Mouse (Mus musculus) heart, embryonic 10.5 days (tissue): ENCODE measurements around the gene Sema4b. TPM values are rescaled to one million over a fixed set of nuclear protein-coding genes. Genes with fewer than 3 reads are reported as not detected.

Source experiments
- DNase-seq: peaks from one replicate; pipeline ENCODE4 v3.0.0-alpha.2; 2017; ENCODE audit warnings: low spot score
- H3K27ac ChIP-seq: fragments of 300-500 bp; sonication (generic); 2 replicates; pipeline ENCODE4 v1.5.1; 2016; ENCODE audit warnings: mild to moderate bottlenecking
- H3K27me3 ChIP-seq: fragments of 300-500 bp; sonication (generic); 2 replicates; pipeline ENCODE4 v1.6.1; 2016; ENCODE audit warnings: mild to moderate bottlenecking; ENCODE audit not compliant: poor library complexity, insufficient read depth, severe bottlenecking
- H3K36me3 ChIP-seq: fragments of 300-500 bp; sonication (generic); 2 replicates; pipeline ENCODE4 v1.6.1; 2016; ENCODE audit warnings: mild to moderate bottlenecking, moderate library complexity
- H3K4me1 ChIP-seq: fragments of 300-500 bp; sonication (generic); 2 replicates; pipeline ENCODE4 v1.6.1; 2016; ENCODE audit warnings: mild to moderate bottlenecking
- H3K4me3 ChIP-seq: fragments of 300-500 bp; sonication (generic); 2 replicates; pipeline ENCODE4 v1.5.1; 2016; ENCODE audit warnings: mild to moderate bottlenecking, moderate library complexity
- H3K9me3 ChIP-seq: fragments of 300-500 bp; sonication (generic); 2 replicates; pipeline ENCODE4 v1.6.1; 2016; ENCODE audit warnings: mild to moderate bottlenecking, moderate library complexity
- WGBS: fragments of 180-500 bp; shearing (Covaris S2); methylation state at CpG from one replicate; pipeline ENCODE4 v1.1.7; 2016; 5-methylcytosine and 5-hydroxymethylcytosine counted together
- polyA plus RNA-seq: library from polyadenylated mRNA; unstranded; fragments of >200 nt; fragmentation: Nextera tagmentation; extraction: Ambion mirVana; gene quantifications from 2 replicates; pipeline ENCODE4 v1.2.1, GENCODE M21; 2016

Sema4b gene
- polyA plus RNA-seq, 1 experiment from 2014 or later: 7.8 TPM

- H3K4me1 ChIP-seq: peaks cover 54% of the 10 kb centered on the region
Measured at GRCm38 (mm10) chr7:80201888-80202540, 15.4 kb downstream of the Sema4b start.

GRCm38 (mm10) chr7:80202961-80203360, 16.3 kb downstream of the Sema4b start:
- no peak overlapping the region for H3K27ac ChIP-seq
- H3K36me3 ChIP-seq: peaks cover 8% of the 10 kb centered on the region; the same call in 1 of the 2 replicates
- peaks cover 55% of the 10 kb centered on the region for H3K4me1 ChIP-seq
- no peaks in the 10 kb centered on the region for H3K27me3 ChIP-seq
- H3K9me3 ChIP-seq: no peaks in the 10 kb centered on the region
- H3K4me3 ChIP-seq: no peak overlapping the region
- no peak for DNase-seq
- WGBS: 83% methylated on average over 5 of the region's 5 CpGs

More at GRCm38 (mm10) chr7:80201888-80202540, 15.4 kb downstream of the Sema4b start:
- Histone ChIP-seq H3K27me3 (no peaks in the 10 kb centered on the region), H3K27ac (no peak overlapping the region), H3K4me3 (no peak overlapping the region), H3K36me3 (peaks cover 8% of the 10 kb centered on the region; the same call in 1 of the 2 replicates), H3K9me3 (no peaks in the 10 kb centered on the region)
- DNase-seq: no peak
- WGBS: 93% methylated on average over 15 of the region's 15 CpGs

- no peak for DNase-seq
- Histone ChIP-seq H3K4me1 (peaks cover 62% of the 10 kb centered on the region), H3K27me3 (no peaks in the 10 kb centered on the region), H3K9me3 (no peaks in the 10 kb centered on the region), H3K27ac (peak overlapping the region; percentile 24; the same call in 1 of the 2 replicates), H3K36me3 (peaks cover 8% of the 10 kb centered on the region; the same call in 1 of the 2 replicates), H3K4me3 (no peak overlapping the region)
- WGBS: 53% methylated on average over 12 of the region's 12 CpGs
Measured at GRCm38 (mm10) chr7:80203638-80204096, 17.0 kb downstream of the Sema4b start.

GRCm38 (mm10) chr7:80204362-80204761, 17.7 kb downstream of the Sema4b start:
- Histone ChIP-seq H3K9me3 (no peaks in the 10 kb centered on the region), H3K27ac (peak overlapping the region; percentile 18; the same call in 1 of the 2 replicates), H3K4me3 (no peak overlapping the region), H3K36me3 (peaks cover 8% of the 10 kb centered on the region; the same call in 1 of the 2 replicates), H3K27me3 (no peaks in the 10 kb centered on the region), H3K4me1 (peaks cover 62% of the 10 kb centered on the region)
- DNase-seq: no peak
- 68% methylated on average over 4 of the region's 4 CpGs for WGBS

- no peak for DNase-seq
- Histone ChIP-seq H3K9me3 (no peaks in the 10 kb centered on the region), H3K4me3 (no peak overlapping the region), H3K4me1 (peaks cover 63% of the 10 kb centered on the region), H3K27ac (no peak overlapping the region), H3K27me3 (no peaks in the 10 kb centered on the region), H3K36me3 (peaks cover 8% of the 10 kb centered on the region; the same call in 1 of the 2 replicates)
- WGBS: 89% methylated on average over 7 of the region's 7 CpGs
Measured at GRCm38 (mm10) chr7:80204961-80205360, 18.3 kb downstream of the Sema4b start.

- Histone ChIP-seq H3K4me1 (peaks cover 63% of the 10 kb centered on the region), H3K27ac (no peak overlapping the region), H3K36me3 (peaks cover 8% of the 10 kb centered on the region; the same call in 1 of the 2 replicates), H3K27me3 (no peaks in the 10 kb centered on the region), H3K4me3 (no peak overlapping the region), H3K9me3 (no peaks in the 10 kb centered on the region)
- no peak for DNase-seq
- WGBS: 82% methylated on average over 12 of the region's 12 CpGs
Measured at GRCm38 (mm10) chr7:80205705-80206589, 19.3 kb downstream of the Sema4b start.

GRCm38 (mm10) chr7:80207314-80207731, 20.7 kb downstream of the Sema4b start:
- Histone ChIP-seq H3K27ac (peak overlapping the region; percentile 59), H3K4me1 (peaks cover 58% of the 10 kb centered on the region), H3K36me3 (peaks cover 6% of the 10 kb centered on the region; the same call in 1 of the 2 replicates), H3K9me3 (no peaks in the 10 kb centered on the region), H3K4me3 (no peak overlapping the region), H3K27me3 (no peaks in the 10 kb centered on the region)
- DNase-seq: no peak
- WGBS: 40% methylated on average over 3 of the region's 3 CpGs

GRCm38 (mm10) chr7:80208026-80208642, 21.5 kb downstream of the Sema4b start:
- H3K9me3 ChIP-seq: no peaks in the 10 kb centered on the region
- WGBS: 73% methylated on average over 18 of the region's 18 CpGs
- peak overlapping the region; percentile 50; the same call in 1 of the 2 replicates for H3K27ac ChIP-seq
- no peak for DNase-seq
- peaks cover 7% of the 10 kb centered on the region for H3K36me3 ChIP-seq
- H3K27me3 ChIP-seq: no peaks in the 10 kb centered on the region
- H3K4me3 ChIP-seq: peak overlapping the region; percentile 5; the same call in 1 of the 2 replicates
- peaks cover 56% of the 10 kb centered on the region for H3K4me1 ChIP-seq

GRCm38 (mm10) chr7:80208738-80209430, 22.2 kb downstream of the Sema4b start:
- WGBS: 50% methylated on average over 10 of the region's 10 CpGs
- no peaks in the 10 kb centered on the region for H3K9me3 ChIP-seq
- peak overlapping the region; percentile 12; the same call in 1 of the 2 replicates for H3K27ac ChIP-seq
- DNase-seq: peak; percentile 87
- H3K36me3 ChIP-seq: peaks cover 12% of the 10 kb centered on the region
- no peaks in the 10 kb centered on the region for H3K27me3 ChIP-seq
- peaks cover 50% of the 10 kb centered on the region for H3K4me1 ChIP-seq
- peak overlapping the region; percentile 5; the same call in 1 of the 2 replicates for H3K4me3 ChIP-seq

GRCm38 (mm10) chr7:80209669-80210068, 23.0 kb downstream of the Sema4b start:
- 0 out of 2 replicates have a peak overlapping the region, but pooled peaks have one; percentile 37 for H3K27ac ChIP-seq
- no peaks in the 10 kb centered on the region for H3K27me3 ChIP-seq
- DNase-seq: no peak
- peaks cover 49% of the 10 kb centered on the region for H3K4me1 ChIP-seq
- WGBS: 74% methylated on average over 6 of the region's 6 CpGs
- no peak overlapping the region for H3K4me3 ChIP-seq
- H3K36me3 ChIP-seq: peaks cover 12% of the 10 kb centered on the region
- no peaks in the 10 kb centered on the region for H3K9me3 ChIP-seq

- Histone ChIP-seq H3K27ac (no peak overlapping the region), H3K27me3 (no peaks in the 10 kb centered on the region), H3K36me3 (peaks cover 22% of the 10 kb centered on the region), H3K9me3 (no peaks in the 10 kb centered on the region), H3K4me1 (peaks cover 46% of the 10 kb centered on the region), H3K4me3 (no peak overlapping the region)
- DNase-seq: no peak
- 86% methylated on average over 4 of the region's 4 CpGs for WGBS
Measured at GRCm38 (mm10) chr7:80210982-80211381, 24.3 kb downstream of the Sema4b start.

GRCm38 (mm10) chr7:80213604-80214003, 27.0 kb downstream of the Sema4b start:
- no peak overlapping the region for H3K4me3 ChIP-seq
- H3K9me3 ChIP-seq: no peaks in the 10 kb centered on the region
- peaks cover 20% of the 10 kb centered on the region for H3K4me1 ChIP-seq
- peaks cover 47% of the 10 kb centered on the region for H3K36me3 ChIP-seq
- DNase-seq: no peak
- H3K27me3 ChIP-seq: no peaks in the 10 kb centered on the region
- 75% methylated on average over 7 of the region's 7 CpGs for WGBS
- H3K27ac ChIP-seq: no peak overlapping the region
